Mouse (Mus musculus) left cerebral cortex, adult 8-10 months (tissue): ENCODE measurements at regions not wholly inside any gene's neighbourhood (a gene's known extent, or its start where the extent isn't known, plus 50 kb on each side); places are given as distances from the start of the nearest gene placed in this dataset.

Experiments
- DNase-seq, 2 experiments: peaks; one replicate each; pipeline ENCODE4 v3.0.0; 2022; ENCODE audit warnings: low spot score in 2 of 2

- no peak for DNase-seq
Observed at GRCm38 (mm10) chr9:99800076-99800475, 75.9 kb downstream of the Sox14 start.

GRCm38 (mm10) chr9:99799387-99800021, 76.5 kb downstream of the Sox14 start:
- peak in 1 of 2 experiments; percentile 5 for DNase-seq

DNA sequence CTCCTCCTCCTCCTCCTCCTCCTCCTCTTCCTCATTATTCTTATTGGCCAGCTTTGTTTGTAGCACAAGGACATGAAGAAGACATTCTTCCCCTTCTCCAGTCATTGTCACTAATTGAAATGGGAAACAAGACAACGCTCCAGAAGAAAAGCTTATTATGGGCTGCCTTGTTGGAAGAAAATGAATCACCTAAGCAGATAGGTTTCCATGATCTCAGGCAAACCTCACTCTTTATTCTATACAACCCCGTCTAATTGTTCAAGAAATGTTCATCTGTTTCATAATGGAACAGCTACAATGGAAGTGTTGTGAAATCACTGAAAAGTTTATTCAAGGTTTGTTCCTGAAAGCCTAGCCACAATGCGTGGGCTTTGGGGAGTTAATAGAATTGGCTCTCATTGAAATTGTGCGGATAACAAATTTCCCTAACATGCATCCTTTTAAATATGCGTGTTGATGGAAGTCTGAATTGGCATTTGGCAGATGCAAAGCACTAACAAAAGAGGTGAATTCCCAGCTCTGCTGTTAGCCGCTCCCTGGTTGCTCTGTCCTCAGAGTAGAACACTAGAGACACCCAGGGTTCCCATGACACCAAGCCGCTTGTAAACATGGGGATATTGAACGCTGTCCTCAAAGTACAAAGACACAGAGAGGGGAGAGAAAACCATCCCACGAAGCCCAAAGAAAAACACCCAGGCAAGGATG, 78.8 kb downstream of the Sox14 start:
- no peak for DNase-seq

GRCm38 (mm10) chr9:99792700-99793099, 75.6 kb upstream of the Cldn18 start:
- no peak for DNase-seq

DNA sequence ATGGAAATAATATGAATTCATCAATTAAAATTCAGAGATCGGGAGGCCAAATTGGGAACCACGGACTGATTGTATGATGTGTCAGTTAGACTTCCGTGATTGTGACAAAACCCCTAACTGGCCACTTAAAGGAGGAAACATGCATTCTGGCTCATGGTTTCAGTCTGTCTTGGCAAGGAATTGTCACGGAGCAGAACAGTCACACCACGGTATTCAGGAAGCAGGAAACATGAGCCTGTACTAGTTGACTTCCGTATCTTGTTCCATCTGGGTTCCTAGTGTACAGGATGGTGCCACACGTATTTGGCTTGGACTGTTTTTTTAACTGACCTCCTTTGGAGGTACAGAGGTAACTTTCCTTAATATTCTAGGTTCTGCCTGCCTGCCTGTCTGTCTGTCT, 69.8 kb upstream of the Cldn18 start:
- DNase-seq = no peak

- no peak for DNase-seq
Observed at GRCm38 (mm10) chr9:99783156-99783555, 66.1 kb upstream of the Cldn18 start.

GRCm38 (mm10) chr9:99782364-99783119, 65.5 kb upstream of the Cldn18 start:
- DNase-seq = no peak

DNA sequence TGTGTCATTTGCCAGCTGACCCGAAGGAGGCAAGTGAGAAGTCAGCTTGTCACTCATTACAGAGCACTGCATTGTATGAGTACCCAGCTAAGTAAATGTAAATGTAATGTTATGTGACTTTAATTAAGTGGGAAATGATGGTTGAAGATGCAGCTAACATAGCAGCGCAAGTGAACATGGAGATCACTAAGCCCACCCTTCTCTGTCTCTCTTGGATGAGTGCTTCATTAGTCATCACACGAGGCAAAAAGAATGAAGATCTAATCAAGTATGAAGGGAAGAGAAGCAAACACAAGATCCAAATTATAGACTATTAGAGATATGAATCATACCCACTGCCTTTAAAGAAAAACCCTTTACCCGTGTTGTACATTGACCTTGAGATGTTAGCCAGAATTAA, 61.8 kb upstream of the Cldn18 start:
- no peak for DNase-seq

DNA sequence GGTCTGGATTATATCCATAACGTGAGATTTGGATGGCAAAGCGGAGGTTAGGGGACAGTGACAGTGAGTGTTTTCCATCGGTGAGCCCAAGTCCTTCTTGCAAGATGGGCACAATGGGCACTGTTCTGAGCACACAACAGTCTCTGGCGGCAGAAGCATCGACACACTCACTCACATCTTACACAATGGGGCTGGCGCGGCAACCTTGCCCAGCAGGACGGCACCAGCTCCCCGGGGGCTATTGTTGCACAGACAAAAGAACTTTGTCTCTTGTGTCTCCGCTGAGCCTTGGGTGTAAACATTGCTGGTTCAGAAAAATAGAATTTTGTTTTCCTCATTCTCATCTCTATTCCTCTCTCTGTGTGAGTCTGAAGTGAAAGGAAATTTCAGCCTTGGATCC, 53.6 kb upstream of the Cldn18 start:
- peak in 1 of 2 experiments; percentile 53 for DNase-seq
